Mouse (Mus musculus) central nervous system, embryonic 11.5 days (tissue): Measurements from ENCODE around the gene Bcl9. TPM values are rescaled to one million over a fixed set of nuclear protein-coding genes. Genes with fewer than 3 reads are reported as not detected.

Source experiments
- polyA plus RNA-seq: library from polyadenylated mRNA; depleted of rRNA; stranded (reverse); fragments of >200 nt; gene quantifications from 2 replicates; pipeline ENCODE4 v1.2.3, GENCODE M21; 2012; rRNA removed

Bcl9 gene
- polyA plus RNA-seq, result 46.7 and 58.5 TPM in 2 replicates

DNA sequence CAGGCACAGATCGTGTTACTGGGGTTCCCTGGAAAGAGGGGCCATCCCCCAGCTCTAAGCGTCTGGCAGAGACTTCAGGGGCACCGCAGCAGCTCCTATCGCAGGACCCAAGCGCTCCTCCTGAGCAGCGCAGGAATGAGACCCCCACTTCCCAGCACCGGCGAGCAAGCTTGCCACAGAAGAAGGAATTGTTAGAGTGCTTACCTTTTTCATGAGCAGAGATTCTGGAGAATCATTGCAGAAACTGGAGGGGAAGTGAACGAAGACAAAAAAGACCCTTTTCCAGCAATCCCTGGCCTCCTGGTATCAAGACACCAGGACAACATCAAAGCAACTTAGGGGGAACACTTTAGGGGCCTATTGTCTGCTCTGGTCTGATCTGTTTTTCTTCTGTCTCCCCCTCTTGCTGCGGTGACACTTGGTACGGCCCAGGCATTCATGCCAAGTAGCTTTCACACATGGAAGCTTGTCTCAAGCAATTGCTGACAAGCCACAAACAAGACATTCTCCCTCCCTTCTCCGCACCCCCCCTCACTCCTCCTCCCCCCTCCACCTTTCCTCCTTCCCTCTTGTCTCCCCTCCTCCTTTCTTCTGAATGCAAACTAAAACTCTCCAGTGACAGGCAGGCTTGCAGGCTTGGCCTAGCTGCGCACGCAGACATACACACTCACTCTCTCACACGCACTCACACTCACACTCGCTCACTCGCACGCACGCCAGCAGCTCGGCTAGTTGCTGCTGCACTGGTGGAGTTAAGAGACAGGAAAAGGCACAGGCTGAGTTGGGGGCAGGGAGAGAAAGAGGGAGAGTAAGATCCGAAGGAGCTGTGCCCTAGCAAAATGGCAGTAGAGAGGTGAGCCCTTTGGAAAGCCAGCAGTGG lies at the start of gene Bcl9:
Gene Bcl9 (minus strand): TSS at position 365 of the 880 bp plus-strand sequence.

GRCm38 (mm10) chr3:97158611-97159508 lies 138.9 kb downstream of the Bcl9 start, which contains the start of gene Acp6:
Acp6 (plus strand) TSS chr3:97158777.

Other genes starting within 250 kb of the Bcl9 start
- 27.6 and 28.2 TPM in 2 replicates for gene Acp6, start 139.1 kb downstream of the Bcl9 start, polyA plus RNA-seq
- not detected in 2 replicates for gene Olfr1402, start 124.1 kb upstream of the Bcl9 start, polyA plus RNA-seq